Mouse (Mus musculus) MEL (cell line): ENCODE results near the gene Podxl2.

ENCODE experiments used
- ELF1 ChIP-seq: IDR thresholded peaks from 2 replicates; pipeline ENCODE4 v1.6.1; 2014; ENCODE audit warnings: low read depth, mild to moderate bottlenecking, inconsistent platforms, low read length, improper control_type of control experiment, moderate library complexity
- EP300 ChIP-seq, 2 experiments: IDR thresholded peaks; 2 replicates each; pipeline ENCODE4 v1.6.1; 2011; ENCODE audit warnings: improper control_type of control experiment in 2 of 2, low read length in 2 of 2, low read depth in 1 of 2, mild to moderate bottlenecking in 1 of 2
- POLR2A ChIP-seq, 2 experiments: IDR thresholded peaks; 2 replicates each; pipeline ENCODE4 v1.6.1; 2011 to 2012; ENCODE audit warnings: low read length in 2 of 2, mild to moderate bottlenecking in 2 of 2, control low read depth in 1 of 2, improper control_type of control experiment in 1 of 2, low read depth in 1 of 2, moderate library complexity in 1 of 2; ENCODE audit not compliant: control insufficient read depth in 1 of 2, insufficient read depth in 1 of 2, poor library complexity in 1 of 2
- TAL1 ChIP-seq: IDR thresholded peaks from 2 replicates; pipeline ENCODE4 v1.6.1; 2012; ENCODE audit warnings: mild to moderate bottlenecking, inconsistent platforms, low read length, moderate library complexity, mixed read lengths

- TF ChIP-seq ELF1 (no peak), EP300 (IDR thresholded peaks at IDR 0.05; ENCODE audit: low read depth in 1 of 2, low read length in 2 of 2) (no peak), TAL1 (no peak), POLR2A (IDR thresholded peaks at IDR 0.05; ENCODE audit: control insufficient read depth in 1 of 2, insufficient read depth in 1 of 2, low read depth in 1 of 2, low read length in 2 of 2, poor library complexity in 1 of 2) (no peak)
These were observed 71.8 kb downstream of the Podxl2 start for GRCm38 (mm10) chr6:88803051-88803450.
